Mouse (Mus musculus): Measurements from ENCODE around the gene Zc3h12b.
"Not testable (repeated sequence)": the region's sequence is repeated elsewhere in the genome, so short reads cannot be mapped to it uniquely, and the experiment has no call there.

The Zc3h12b gene

DNA sequence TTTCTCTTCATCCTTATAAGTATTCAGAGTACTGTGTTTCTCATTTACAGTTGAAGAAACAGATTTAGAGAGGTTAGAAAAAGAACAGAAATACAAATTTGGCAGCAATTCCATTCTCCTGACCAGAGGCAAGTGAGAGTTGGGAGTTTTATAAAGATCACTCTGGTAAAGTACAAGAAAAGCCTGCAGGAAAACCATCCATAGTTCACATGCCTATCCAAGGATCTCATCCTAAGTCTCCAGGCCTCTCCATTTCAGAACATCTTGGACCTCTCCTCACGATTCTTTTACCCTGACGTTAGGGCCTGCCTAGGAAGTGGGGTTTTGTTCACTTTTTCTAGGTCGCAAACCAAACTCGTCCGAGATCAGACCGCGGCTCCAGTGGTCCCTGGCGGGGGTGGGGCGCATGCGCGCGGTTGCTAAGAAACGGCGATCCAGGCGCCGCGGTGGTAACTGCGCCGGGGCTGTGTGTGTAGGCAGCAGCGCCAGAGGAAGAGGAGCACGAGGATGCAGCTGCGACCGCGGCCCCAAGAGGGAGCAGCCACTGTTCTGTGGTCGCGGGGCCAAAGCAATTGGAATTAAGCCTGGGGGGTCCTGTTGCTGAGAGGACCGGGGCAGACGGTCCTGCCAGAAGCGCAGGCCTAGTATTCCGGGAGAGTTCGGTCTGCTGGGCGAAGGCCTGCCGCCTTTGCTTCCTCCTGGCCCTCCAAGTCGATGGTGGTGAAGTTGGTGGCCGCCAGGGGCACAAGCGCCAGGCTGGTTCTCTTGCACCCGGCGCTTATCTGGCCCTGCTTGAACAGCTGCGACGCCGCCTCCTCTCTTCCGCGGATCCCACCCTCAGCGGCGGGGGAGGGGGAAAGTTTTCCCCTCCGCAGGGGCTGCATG lies at the start of gene Zc3h12b:
Gene Zc3h12b (plus strand): TSS at position 452 of the 885 bp plus-strand sequence.
- peak; percentile 80 for DNase-seq (ENCODE audit: extremely low spot score)

DNA sequence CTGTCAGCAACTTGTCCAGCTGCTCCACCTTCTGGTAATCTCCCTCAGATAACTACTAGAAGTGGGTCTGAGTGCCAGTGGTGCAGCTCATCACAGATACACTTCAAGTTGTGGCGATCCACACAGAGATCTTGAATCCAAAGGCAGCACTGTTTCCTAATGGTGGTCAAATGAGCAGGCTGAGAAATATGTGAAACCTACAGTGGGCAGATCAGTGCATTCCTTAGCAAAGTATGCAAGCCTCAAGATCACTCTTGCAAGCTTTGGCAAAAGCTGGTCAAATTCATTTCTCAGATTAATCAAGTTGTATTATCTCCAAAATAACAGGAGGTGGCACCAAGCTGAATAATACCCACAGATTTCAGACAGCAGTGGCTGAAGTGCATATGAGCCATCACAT lies 29.3 kb upstream of the Zc3h12b start:
- DNase-seq (ENCODE audit: extremely low spot score) = no peak

DNA sequence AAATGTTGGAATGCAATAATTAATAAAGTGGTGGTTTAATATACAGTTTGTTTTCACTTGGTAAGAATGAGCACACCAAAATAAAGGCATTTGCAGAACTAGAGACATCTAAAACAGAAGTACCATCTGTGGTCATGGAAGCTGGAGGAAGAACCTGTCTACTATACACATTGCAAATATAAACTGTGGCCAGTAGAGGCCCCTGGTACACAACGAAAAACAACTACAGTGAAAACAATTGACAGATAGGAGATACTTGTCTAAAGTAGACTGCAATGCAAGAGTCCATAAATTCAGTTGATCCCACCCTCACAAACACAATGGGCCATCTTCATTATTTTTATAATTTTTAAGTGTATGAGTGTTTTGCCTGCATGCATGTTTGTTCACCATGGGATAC lies 24.4 kb upstream of the Zc3h12b start:
- DNase-seq (ENCODE audit: extremely low spot score) = no peak

DNA sequence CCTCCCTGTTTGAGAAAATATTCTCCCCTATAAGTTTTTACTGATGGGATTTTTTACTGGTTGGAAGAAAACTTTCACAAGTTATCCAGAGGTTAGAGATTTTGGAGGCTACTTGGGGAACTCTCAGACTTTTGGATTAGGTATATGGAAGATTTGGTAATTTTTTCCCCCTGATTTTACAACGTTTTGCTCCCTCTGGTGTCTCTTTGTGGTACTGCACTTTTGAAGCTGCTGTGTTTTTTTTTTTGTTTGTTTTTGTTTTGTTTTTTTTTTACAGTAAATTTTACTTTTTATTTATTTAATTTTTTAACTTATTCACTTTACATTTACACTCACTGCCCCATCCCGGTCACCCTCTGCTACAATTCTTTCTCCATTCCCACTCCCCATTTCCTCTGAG lies 26.8 kb downstream of the Zc3h12b start:
- DNase-seq (ENCODE audit: extremely low spot score) = no peak

DNA sequence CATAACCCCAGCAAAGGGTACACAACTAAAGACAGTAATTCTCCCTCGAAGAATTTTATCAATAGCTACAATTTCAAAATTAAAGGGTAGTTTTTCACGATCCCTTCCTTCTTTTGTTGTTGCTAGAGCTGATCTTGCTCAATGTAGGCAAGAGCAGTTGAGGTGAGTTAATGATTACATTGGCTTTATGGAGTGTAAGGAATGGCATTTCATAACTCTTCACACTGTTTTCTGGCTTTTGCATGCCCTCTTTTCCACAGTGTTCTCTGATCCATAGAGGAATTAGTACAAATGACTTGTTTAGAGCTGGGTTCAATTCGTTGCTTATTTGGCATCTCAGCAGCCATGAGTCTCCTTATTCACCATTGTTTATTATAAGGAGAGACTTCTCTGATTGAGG lies 84.4 kb downstream of the Zc3h12b start:
- no peak for DNase-seq (ENCODE audit: extremely low spot score)

DNA sequence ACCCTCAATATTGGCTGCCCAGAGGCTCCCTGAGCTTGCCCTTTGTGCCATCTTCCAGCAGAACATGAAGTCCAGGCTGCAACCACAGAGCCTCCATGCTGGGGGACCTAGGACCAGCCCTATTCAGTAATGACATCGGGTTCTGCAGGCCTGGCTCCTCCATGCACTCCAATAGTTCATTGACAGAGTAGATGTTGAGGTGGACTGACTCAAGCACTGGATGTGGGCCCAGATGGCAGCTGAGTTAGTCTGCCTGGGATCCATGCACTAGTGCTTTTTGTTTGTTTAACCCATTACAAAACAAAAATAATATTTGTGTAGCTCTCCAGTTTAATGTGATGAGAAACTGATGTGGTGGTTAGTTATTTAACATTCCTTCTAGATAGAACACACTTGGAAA lies 90.3 kb downstream of the Zc3h12b start:
- DNase-seq (ENCODE audit: extremely low spot score) = no peak

DNA sequence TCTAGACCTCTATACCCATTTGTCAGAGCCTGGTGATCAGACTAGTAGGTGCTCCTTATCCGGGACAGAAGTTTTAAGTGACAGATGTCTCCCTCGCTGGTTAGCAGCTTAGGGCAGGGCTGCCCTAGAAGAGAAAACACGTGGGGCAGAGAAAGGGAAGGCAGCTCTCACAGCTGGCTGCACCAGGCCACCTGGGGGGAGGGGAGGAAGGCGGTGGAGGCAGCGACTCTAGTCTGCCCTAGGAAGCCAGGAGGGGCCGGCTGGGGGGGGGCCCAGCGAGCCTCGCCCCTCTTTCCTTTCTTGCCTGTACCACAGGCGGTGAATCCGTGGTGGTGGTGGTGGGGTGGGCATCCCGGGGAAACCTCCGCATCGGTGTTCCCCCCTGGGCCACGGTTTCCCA lies 141.3 kb downstream of the Zc3h12b start:
- no peak for DNase-seq (ENCODE audit: extremely low spot score)

DNA sequence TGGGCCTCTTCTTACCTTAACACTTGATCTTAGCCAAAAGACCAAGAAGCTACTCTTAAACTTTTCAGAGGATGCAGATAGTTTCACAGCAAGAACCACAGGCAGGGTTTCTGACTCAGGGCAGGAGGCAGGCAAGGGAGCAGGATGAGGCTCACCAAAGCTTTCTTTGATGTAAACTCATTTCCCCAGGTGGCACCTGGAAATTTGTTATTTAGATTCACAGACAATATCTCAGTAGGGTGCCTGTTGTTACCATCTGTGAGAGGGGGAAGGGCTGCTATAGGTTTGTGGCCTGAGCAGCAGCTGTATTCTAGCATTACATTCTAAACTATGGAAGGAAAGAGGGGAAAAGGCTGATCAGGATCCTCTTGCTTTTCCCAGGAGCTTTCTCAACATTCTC lies 169.6 kb downstream of the Zc3h12b start:
- DNase-seq (ENCODE audit: extremely low spot score) = no peak

DNA sequence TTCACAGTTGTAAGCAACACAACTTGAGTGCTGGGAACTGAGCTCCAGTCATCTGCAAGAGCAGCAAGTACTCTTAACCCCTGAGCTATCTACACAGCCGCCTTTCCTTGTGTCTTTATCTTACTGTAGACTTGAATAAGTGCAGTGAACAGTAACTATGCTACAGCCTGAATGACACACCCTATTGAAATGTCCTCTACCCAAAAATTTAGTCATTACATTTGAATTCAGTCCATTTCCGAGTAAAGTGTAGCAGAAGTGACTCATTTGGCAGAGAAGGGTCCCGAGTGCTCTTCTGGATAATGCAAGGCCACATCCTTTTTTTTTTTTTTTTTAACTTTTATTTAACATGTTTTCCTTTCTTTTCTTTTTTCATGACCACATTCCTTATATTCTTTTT lies 191.2 kb downstream of the Zc3h12b start:
- DNase-seq (ENCODE audit: extremely low spot score) = no peak

DNA sequence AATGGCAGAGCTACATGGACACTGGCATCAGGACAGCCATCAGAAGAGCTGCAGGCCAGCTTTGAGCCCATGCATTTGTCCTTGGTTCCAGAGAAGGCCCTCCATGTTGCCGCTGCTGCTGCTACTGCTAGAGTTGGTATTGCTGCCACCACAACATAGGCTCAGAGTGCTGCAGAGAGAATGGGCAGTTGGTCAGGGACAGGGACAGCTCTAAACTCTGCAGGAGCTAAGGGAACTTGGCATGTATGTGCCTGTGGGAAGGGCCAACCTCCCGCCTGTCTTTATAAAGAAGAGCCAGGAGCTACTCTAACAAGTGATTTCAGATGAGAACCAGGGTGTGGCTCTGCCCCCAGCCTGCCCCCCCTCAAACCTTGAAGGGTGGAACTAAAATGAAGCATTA lies 224.0 kb downstream of the Zc3h12b start:
- no peak for DNase-seq (ENCODE audit: extremely low spot score)

DNA sequence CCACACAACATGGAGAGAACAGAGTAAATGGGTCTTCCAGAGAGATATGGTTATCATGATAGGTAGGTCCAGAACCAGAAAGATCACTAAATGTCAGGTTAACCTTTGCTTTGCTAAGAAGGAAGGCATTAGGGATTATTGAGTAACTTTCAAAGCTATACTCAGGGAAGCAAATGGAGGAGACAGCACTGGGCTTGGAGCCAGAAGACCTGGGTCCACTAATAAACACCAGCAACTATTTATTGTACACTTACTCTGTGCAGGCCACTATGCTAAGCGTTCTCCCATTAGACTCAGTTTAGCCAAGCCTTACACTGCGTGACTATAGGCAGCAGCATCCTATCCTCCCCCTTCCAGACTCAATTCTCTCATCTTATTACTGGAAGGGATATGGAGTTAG lies 234.0 kb downstream of the Zc3h12b start:
- DNase-seq (ENCODE audit: extremely low spot score) = no peak

DNA sequence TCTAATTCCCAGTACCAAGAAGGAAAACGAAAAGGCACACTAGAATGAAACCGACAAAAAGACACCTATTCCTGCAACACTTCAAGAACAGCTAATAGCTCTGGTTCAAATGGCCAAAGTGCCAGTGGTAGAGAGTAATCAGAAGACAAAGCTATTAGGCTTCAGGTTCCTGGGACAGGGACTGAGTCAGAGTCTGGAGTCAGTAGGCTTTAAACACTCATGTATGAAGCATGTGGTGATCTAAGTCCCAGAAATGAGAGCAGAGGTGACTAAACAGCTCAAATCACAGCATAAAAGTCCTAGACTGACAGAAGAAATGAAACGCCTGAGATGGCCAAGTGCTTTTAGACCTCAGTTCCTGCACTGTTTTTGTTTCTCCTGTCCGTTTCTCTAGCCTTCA lies 236.7 kb downstream of the Zc3h12b start:
- no peak for DNase-seq (ENCODE audit: extremely low spot score)

DNA sequence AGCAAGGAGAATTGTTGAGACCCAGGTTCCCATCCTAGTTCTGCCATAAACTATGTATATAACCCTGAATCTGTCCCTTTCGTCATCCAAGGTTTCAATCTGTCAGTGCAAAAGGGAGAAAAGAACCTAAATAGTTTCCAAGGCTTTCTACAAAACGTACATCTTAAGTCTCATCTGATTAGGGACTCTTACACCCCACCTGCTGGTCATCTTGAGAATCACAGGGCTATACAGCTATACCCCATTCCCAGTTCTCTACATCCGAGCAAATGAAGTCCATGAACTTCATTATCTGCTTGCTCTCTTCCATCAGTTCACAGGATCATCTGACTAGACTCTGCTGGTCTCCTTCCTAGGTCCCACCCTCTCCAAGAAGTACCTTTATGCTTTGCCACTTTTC lies 239.3 kb downstream of the Zc3h12b start:
- no peak for DNase-seq (ENCODE audit: extremely low spot score)

DNA sequence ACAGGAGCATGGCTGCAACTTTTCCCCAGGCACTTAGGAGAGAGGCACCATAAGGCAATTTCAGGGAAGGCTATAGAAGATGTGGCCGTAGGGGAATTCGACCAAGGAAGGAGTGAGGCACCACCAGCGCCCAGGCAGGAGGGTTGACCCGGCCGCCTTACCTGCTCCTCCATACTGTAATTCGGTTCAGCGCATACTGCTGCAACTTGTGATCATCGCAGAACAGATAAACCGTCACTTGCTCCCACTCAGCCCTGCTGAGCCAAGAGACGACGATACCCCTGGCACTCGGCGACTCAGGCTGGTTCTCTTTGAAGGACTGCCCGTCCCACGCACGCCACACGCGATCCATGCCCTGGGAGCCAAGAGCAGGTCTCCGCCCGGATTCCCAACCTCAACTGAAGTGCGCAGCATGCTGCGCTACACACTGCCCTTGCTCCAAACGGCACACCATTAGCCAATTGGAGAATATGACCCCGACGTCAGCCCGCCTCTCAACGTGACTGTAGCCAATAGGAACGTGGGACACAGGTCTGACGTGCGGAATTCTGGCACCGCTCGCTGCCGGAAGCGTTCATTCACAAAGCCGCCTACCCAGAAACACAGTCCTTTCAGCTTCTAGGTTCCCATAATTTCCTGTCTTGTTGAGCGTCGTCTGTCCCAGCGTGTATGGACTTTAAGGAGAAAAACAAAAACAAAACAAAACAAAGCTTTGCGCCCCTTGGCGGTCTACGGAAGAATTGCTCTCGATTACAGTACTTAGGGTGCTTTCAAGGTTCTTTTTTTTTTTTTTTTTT lies 245.2 kb downstream of the Zc3h12b start, which contains the start of gene Las1l:
Gene Las1l (minus strand): TSS at position 466 of the 797 bp plus-strand sequence.
- DNase-seq (ENCODE audit: extremely low spot score) = peak; percentile 84

DNA sequence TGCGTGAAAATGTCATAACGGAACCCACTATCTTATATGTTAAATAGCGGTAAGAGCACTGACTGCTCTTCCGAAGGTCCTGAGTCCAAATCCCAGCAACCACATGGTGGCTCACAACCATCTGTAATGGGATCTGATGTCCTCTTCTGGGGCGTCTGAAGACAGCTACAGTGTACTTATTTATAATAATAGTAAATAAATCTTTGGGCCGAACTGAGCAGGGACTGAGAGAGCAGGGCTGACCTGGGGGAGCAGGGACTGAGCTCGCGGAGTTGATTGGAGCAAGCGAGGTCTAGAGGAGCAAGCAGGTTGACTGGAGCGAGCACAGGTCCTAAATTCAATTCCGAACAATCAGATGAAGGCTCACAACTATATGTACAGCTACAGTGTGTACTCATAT lies 246.0 kb downstream of the Zc3h12b start:
- not testable (repeated sequence) for DNase-seq (ENCODE audit: extremely low spot score)

DNA sequence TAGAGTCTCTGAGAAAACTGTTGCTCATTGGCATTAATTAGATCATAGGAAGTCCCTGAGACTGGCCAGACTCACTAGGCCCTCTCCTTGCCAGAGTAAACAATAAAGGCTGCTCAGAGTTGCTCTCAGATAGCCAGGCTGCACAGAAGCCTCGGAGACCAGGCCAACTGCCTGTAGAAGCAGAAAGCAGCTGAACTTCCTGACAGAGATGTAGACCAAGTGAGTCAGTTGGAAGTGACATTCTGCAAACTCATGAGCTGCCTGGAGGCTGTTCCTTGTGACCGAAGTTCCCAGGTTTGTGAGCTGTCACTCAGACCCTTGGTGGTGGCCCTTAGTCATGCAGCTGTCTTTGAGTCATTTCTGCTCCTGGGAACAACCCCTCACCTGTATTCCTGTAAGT lies 251.9 kb downstream of the Zc3h12b start:
- no peak for DNase-seq (ENCODE audit: extremely low spot score)

DNA sequence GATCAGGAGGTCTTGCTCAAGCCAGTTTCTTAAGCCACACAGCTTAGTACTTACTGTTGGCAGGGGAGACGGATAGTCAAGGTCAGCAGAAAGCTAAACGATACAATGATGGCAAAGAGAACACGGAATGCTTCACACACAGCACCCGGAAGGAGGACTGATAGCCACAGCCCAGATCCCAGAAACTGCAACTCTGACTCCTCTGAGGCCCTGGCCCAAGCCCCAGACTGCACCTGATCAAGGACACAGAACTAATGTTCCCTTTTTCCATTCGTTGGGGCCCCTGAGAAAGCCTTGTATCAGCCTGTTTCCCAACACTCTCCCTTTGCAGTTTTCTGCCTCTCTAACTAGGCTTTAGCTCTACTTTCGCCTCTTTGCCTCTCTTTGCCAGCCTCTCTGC lies 253.6 kb downstream of the Zc3h12b start:
- DNase-seq (ENCODE audit: extremely low spot score) = no peak

DNA sequence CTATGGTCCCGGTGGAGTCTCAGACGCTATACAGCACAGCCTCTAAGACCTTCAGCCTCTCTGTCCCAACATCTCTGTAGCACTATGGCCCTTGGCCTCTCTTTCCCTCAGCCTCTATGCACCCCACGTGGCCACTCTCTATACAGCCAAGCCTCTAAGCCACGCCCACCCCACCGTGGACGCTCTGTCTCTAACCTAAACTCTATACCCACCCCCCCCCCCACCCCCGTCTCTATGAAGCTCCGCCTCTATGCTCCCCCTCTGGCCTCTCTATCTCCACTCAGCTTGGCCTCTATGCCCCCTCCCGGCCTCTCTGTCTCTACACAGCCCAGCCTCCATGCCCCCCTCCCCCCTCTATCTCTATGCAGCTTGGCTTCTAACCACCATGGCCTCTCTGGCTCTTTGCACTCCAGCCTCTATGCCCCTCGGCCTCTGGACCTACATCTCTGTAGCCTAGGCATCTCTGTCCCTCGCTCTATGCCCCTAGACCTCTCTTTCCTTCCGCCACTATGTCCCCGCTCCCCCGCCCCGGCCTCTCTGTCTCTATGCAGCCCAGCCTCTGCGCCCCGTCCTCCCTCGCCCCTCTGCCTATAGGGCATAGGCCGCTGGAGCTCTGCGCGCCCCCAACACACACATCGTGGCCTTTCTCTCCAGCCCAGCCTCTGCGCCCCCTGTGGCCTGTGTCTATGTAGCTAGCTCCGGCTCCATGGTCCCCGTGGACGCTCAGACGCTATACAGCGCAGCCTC lies 256.5 kb downstream of the Zc3h12b start:
- DNase-seq (ENCODE audit: extremely low spot score) = peak; percentile 83

DNA sequence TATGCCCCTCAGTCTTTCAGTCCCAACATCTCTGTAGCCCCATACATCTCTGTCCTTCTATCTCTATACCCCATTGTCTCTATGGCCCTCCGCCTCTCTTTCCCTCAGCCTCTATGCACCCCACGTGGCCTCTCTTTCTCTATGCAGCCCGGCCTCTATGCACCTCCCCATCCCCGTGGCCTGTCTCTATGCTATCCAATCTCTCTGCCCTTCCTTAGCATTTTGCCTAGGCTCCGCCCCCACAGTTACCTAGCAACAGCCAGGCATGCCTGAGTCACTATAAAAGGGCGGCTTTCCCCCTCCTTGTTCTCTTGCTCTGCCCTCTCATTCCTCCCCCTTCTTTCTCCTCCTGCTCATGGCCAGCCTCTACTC lies 257.1 kb downstream of the Zc3h12b start:
- peak; percentile 83 for DNase-seq (ENCODE audit: extremely low spot score)

DNA sequence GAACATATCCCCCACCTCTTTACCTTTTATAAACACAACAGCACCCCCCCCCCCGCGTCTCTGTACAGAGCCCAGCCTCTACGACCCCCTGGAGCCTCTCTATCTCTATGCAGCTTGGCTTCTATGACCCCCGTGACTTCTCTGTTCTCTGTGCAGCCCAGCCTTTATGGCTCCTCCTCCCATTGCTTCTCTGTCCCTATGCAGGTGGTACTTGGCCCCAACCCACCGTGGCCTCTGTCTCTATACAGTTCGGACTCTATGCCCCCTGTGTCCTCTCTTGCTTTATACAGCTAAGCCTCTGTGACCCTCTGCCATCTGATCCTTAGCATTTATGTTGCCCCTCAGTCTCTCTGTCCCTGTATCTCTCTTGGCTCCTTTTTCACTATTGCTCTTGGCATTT lies 257.6 kb downstream of the Zc3h12b start:
- DNase-seq (ENCODE audit: extremely low spot score) = no peak

DNA sequence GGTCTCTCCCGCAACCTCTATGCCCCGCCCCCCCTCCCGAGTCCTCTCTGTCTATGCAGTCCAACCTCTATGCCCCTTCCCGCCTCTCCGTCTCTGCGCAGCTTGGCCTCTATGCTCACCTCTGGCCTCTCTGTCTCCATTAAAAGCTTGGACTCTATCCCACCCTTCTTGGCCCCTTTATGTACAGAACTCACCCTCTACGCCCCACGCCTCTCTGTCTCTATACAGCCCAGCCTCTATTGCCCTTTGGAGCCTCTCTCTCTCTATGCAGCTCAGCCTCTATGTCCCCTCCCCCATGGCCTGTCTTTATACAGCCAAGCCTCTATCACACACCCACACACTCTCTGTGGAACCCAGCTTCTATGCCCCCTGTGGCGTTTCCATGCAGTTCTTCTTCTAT lies 258.5 kb downstream of the Zc3h12b start:
- DNase-seq (ENCODE audit: extremely low spot score) = no peak

Measured in embryo, embryonic 9.5 days (tissue).